Mouse (Mus musculus): ENCODE data around the gene Eps8l2.

Gene Eps8l2

GRCm38 (mm10) chr7:141328373-141328990 is 10.2 kb upstream of the Eps8l2 start:
- DNase-seq (ENCODE audit: low spot score), result no peak

DNA sequence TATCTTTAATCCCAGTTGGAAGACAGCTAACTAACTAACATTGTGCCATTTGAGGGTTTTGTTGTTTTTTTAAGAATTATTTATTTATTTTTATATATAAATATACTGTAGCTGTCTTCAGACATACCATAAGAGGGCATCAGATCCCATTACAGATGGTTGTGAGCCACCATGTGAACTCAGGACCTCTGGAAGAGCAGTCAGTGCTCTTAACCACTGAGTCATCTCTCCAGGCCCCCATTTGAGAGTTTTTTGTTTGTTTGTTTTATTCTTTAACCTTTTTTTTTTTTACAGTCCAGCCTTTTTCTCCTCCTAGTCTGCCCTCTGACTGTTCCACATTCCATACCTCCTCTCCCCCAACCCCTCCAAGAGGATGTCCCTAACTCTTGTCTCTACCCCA is 8.0 kb upstream of the Eps8l2 start:
- DNase-seq (ENCODE audit: low spot score), result no peak

DNA sequence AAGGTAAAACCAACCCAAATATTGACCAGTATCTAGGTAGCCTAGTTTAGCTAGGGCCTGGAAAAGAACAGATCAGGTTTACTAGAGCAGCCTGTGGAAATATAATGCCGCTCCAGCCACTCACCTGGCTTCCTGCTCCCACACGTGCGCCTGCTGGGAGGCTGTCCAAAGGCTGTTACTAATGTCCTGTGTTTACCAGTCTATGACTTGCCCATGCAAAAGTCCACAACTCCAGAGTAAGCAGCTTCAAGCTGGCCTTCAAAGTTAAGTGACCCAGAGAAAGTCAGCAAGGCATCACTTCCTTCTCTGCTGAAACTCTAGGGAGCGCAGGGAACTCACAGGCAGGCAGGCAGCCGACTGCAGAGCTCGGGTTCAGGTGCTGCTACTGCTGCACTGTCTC is 6.7 kb upstream of the Eps8l2 start:
- DNase-seq (ENCODE audit: low spot score), result no peak

- no peak for DNase-seq (ENCODE audit: low spot score)
Measured at GRCm38 (mm10) chr7:141335044-141335579, 3.6 kb upstream of the Eps8l2 start.

DNA sequence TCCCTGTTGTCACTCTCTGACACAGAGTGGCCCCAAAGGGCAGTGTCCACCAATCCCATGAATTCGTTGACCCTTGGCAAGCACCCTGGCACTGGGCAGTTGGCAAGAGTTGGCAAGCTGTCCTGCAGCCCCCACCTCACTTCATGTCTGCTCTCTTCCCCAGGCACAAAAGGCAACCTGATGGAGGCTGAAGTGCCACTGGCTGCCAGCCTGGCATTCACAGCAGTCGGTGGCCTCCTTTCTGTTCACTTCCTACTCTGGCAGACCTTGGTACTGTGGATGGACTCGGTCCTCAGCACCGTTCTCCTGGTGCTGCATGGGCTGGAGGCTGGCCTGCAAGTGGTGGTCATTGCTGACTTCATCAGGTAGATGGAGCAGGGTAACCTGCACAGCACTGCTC is 3.0 kb upstream of the Eps8l2 start:
- DNase-seq (ENCODE audit: low spot score), result no peak

GRCm38 (mm10) chr7:141336296-141336695 is 2.4 kb upstream of the Eps8l2 start:
- no peak for DNase-seq (ENCODE audit: low spot score)

DNA sequence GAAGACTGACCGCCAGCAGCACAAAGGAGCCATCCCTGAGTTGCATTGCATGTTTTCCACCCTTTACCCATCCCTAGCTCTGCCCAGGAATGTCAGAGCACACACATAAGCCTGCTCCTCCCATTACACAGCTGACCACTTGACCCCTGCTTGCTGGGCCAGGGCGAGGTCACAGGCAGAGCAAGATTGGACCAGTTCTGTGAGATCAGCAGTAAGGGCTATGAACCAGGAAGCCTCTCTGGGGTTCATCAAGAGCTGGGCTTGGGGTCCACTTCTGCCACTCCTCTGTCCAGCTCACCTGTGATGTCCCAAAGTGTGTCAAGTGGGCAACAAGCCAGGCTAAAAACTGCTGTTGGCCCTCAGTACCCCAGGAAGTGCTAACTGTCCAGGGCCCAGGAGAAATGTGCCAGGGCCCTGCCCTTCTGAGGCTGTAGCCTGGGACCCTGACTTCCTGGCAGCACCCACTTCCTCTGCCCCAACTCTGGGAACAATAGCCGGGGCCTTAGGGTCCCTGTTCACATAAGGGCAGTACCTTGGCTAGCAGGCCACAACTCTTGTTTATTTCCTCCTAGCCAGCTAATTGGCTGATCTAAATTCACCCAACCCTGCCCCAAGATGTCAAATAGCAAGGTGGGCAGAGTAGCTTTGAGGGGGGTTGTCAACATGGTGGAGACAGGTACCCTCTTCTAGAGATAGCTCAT is 814 bp upstream of the Eps8l2 start:
- no peak for DNase-seq (ENCODE audit: low spot score)

GRCm38 (mm10) chr7:141339215-141339920 is 688 bp downstream of the Eps8l2 start:
- no peak for DNase-seq (ENCODE audit: low spot score)

GRCm38 (mm10) chr7:141340023-141340422 is 1.3 kb downstream of the Eps8l2 start:
- no peak for DNase-seq (ENCODE audit: low spot score)

DNA sequence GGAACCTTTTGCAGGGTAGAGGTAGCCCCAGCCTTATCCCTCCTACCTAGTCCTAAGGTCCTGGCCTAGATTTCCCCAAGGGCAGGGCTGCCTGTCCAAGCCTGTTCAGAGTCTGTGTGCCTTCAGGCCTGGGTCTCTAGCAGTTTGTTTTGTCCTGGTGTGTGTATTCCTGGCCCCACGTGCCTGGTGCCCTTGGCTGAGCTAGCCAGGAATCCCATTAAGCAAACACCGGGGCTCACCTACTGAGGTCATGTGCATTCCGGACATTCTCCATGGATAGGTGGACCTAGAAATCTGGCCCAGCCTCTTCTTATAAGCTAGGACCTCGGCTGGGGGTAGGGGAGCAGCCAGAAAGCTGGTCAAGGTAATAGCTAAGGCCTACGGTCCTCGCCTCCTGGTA is 1.8 kb downstream of the Eps8l2 start:
- DNase-seq (ENCODE audit: low spot score), result no peak

DNA sequence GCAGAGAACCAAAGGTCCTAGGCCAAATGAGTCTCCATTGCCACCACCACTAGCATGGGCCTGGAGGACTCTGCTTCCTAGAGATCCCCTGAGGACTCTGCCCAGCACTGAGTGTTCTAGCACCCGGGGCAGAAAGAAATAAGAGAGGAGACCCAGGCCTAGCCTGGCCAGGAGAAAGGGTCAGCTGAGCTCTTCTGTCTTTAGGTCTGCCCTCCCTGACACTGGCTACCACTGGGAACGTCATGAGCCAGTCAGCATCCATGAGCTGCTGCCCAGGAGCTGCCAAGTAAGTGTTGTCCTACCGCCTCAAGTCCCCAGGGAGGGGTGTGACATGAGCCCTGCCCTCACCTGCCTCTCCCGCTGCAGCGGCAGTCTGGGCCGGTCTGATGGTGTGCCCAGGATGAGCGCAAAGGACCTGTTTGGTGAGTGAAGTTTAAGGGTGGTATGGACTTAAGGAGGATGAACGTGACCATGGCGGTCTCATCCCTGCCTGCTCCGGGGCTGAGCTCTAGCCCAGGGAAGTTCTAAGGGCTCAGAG is 3.1 kb downstream of the Eps8l2 start:
- no peak for DNase-seq (ENCODE audit: low spot score)

DNA sequence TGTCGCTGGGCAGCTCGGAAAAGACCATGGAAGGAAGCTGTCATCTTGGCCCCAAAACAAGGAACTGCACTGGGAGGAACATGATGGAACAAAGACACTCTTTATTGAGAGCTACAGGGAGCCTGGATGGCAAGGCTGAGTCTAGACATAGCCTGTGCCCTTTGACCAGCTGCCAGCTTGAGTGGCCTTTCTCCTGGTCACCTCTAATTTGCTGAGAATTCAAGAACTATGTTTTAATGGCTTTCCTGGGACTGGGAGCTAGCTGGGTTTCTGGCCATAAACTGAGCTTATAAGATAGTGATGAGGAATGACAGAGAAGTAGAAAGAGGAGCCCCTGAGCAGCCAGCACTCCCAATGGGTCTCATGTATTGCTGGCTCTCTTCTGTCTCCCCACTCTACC is 4.5 kb downstream of the Eps8l2 start:
- no peak for DNase-seq (ENCODE audit: low spot score)

- no peak for DNase-seq (ENCODE audit: low spot score)
Measured at GRCm38 (mm10) chr7:141343696-141344095, 5.0 kb downstream of the Eps8l2 start.

DNA sequence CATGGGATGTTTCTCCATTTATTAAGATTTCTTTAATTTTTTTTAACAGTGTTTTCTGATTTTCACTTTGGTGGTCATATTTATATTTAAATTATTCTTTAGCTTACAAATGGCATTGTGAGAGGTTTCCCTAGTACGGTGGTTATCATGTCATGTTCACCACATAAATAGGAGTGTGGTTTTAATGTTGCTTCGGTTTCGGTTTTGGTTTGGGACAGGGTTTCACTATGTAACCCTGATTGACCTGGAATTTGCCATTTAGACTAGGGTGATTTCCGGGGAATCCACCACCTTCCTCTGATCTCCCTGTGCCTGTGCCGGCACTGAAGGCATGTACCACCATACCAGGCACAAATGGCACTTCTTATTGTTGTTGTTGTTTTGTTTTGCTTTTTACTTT is 6.1 kb downstream of the Eps8l2 start:
- DNase-seq (ENCODE audit: low spot score), result no peak

GRCm38 (mm10) chr7:141351061-141351460 is 12.4 kb downstream of the Eps8l2 start:
- DNase-seq (ENCODE audit: low spot score), result no peak

GRCm38 (mm10) chr7:141355051-141355450 is 16.4 kb downstream of the Eps8l2 start:
- DNase-seq (ENCODE audit: low spot score), result no peak

DNA sequence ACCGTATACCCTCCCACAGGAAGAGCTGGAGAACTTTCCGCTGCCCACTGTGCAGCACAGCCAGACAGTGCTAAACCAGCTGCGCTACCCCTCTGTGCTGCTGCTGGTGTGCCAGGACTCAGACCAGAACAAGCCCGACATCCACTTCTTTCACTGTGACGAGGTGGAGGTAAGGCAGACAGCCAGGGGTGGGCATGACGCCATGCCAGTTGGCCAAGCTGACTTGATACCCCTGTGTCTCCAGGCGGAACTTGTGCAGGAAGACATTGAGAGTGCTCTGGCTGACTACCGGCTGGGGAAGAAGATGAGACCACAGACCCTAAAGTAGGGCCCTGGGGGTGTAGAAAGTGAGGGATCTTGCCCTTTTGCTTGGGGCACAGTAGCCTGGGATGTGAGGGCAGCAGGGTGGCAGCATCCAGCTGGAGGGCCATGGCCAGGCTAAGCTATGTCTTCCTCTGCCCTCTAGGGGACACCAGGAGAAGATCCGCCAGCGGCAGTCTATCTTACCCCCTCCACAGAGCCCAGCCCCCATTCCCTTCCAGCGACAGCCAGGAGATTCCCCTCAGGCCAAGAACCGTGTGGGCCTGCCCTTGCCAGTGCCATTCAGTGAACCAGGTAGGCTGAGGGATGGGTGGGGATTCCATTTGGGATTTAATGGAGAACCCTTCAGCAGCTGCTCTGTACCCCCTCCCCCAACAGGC is 17.1 kb downstream of the Eps8l2 start:
- no peak for DNase-seq (ENCODE audit: low spot score)

- no peak for DNase-seq (ENCODE audit: low spot score)
Measured at GRCm38 (mm10) chr7:141356971-141357370, 18.3 kb downstream of the Eps8l2 start.

DNA sequence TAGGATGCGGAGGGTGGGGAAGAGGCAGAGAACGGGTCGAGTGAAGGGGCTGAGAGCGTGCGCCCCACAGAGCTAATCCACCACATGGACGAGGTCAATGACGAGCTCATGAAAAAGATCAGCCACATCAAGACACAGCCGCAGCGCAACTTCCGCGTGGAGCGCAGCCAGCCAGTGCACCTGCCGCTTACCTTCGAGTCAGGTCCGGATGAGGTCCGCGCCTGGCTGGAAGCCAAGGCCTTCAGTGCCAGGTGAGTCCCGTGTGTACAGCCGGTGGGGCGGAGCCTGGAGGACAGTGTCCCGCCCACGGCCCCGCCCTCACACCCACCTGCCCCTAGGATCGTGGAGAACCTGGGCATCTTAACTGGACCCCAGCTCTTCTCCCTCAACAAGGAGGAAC is 22.8 kb downstream of the Eps8l2 start:
- DNase-seq (ENCODE audit: low spot score), result peak; percentile 41

GRCm38 (mm10) chr7:141363106-141363751 is 24.5 kb downstream of the Eps8l2 start:
- DNase-seq (ENCODE audit: low spot score), result peak; percentile 67

DNA sequence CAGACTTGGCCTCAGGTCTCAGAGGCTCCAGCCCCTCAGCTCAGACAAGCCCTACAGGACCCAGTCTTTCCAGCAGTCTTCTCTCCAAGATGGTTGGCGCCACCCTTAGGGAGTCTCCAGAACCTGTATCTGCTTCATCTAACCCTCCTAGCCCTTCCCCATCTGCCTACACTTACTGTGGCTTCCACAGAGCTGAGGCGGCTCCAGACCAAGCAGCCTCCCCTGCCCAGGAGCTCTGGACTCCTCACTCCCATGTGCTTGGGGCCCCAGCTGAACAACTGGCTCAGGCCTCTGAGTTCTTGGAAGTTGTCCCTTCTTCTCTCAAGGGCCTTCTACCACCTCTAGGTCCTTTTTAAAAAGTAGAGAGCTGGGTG is 25.1 kb downstream of the Eps8l2 start:
- no peak for DNase-seq (ENCODE audit: low spot score)

Data from ovary, postnatal 14 days (tissue).